Mouse (Mus musculus) testis, postnatal 14 days (tissue): ENCODE data around the gene Tmem185a.
"Not testable (repeated sequence)": the region's sequence is repeated elsewhere in the genome, so short reads cannot be mapped to it uniquely, and the experiment has no call there.

Experiments used
- DNase-seq: peaks from one replicate; pipeline ENCODE4 v3.0.0; 2021; ENCODE audit warnings: low spot score

Gene Tmem185a

GRCm38 (mm10) chrX:70476792-70477776 lies at the start of gene Tmem185a:
TSS of gene Tmem185a (minus strand) at chrX:70477180.
- DNase-seq = peak; percentile 84

- DNase-seq = not testable (repeated sequence)
Observed at GRCm38 (mm10) chrX:70514413-70514812, 37.4 kb upstream of the Tmem185a start.

GRCm38 (mm10) chrX:70487328-70487727 lies 10.3 kb upstream of the Tmem185a start:
- DNase-seq = not testable (repeated sequence)

GRCm38 (mm10) chrX:70482154-70482553 lies 5.2 kb upstream of the Tmem185a start:
- no peak for DNase-seq

GRCm38 (mm10) chrX:70478701-70479100 lies 1.7 kb upstream of the Tmem185a start:
- DNase-seq = no peak

- no peak for DNase-seq
Observed at GRCm38 (mm10) chrX:70475215-70475765, 1.7 kb downstream of the Tmem185a start.

GRCm38 (mm10) chrX:70466897-70467296 lies 10.1 kb downstream of the Tmem185a start:
- no peak for DNase-seq

GRCm38 (mm10) chrX:70465489-70465888 lies 11.5 kb downstream of the Tmem185a start:
- DNase-seq = no peak

GRCm38 (mm10) chrX:70463621-70464020 lies 13.4 kb downstream of the Tmem185a start:
- DNase-seq = no peak

- DNase-seq = not testable (repeated sequence)
Observed at GRCm38 (mm10) chrX:70452359-70452758, 24.6 kb downstream of the Tmem185a start.

- DNase-seq = not testable (repeated sequence)
Observed at GRCm38 (mm10) chrX:70425473-70425872, 51.5 kb downstream of the Tmem185a start.
